Mouse (Mus musculus) heart, postnatal 0 days (tissue): ENCODE data around the gene Slc6a12. TPM values are rescaled to one million over a fixed set of nuclear protein-coding genes. Genes with fewer than 3 reads are reported as not detected.

Experiments used
- ATAC-seq: fragments of 200-750 bp; cut with Nextera tagmentation; 2 replicates; pipeline ENCODE4 v1.8.0; 2017; ENCODE audit warnings: low read depth, moderate number of reproducible peaks, moderate library complexity; ENCODE audit not compliant: insufficient read depth
- DNase-seq: peaks from one replicate; pipeline ENCODE4 v3.0.0-alpha.2; 2016; ENCODE audit warnings: low spot score
- H3K27ac ChIP-seq: fragments of 300-500 bp; sonication (generic); 2 replicates; pipeline ENCODE4 v1.5.1; 2014; ENCODE audit warnings: low read depth, mild to moderate bottlenecking
- H3K27me3 ChIP-seq: fragments of 300-500 bp; sonication (generic); 2 replicates; pipeline ENCODE4 v1.6.1; 2014; ENCODE audit warnings: low read length, mixed read lengths; ENCODE audit not compliant: control insufficient read depth, insufficient read depth
- H3K36me3 ChIP-seq: fragments of 300-500 bp; sonication (generic); replicated peaks from 2 replicates; pipeline ENCODE4 v1.6.1; 2014; ENCODE audit warnings: low read length, mixed read lengths; ENCODE audit not compliant: control insufficient read depth, insufficient read depth
- H3K4me1 ChIP-seq: fragments of 300-500 bp; sonication (generic); 2 replicates; pipeline ENCODE4 v1.6.1; 2014; ENCODE audit warnings: antibody characterized with exemption; ENCODE audit not compliant: control insufficient read depth, insufficient read depth
- H3K4me2 ChIP-seq: fragments of 300-500 bp; sonication (generic); 2 replicates; pipeline ENCODE4 v1.6.1; 2014; ENCODE audit warnings: low read depth, mild to moderate bottlenecking, low read length, moderate library complexity
- H3K4me3 ChIP-seq: fragments of 300-500 bp; sonication (generic); 2 replicates; pipeline ENCODE4 v1.5.1; 2014; ENCODE audit warnings: low read depth, low read length
- H3K9ac ChIP-seq: fragments of 300-500 bp; sonication (generic); replicated peaks from 2 replicates; pipeline ENCODE4 v1.6.1; 2014; ENCODE audit warnings: low read depth, low read length, mixed read lengths
- H3K9me3 ChIP-seq: fragments of 300-500 bp; sonication (generic); replicated peaks from 2 replicates; pipeline ENCODE4 v1.6.1; 2016; ENCODE audit warnings: low read length; ENCODE audit not compliant: control insufficient read depth
- CTCF ChIP-seq: IDR thresholded peaks from 2 replicates; pipeline ENCODE4 v1.5.1; 2016; ENCODE audit warnings: antibody characterized with exemption, control low read depth, low read depth
- EP300 ChIP-seq: IDR thresholded peaks from 2 replicates; pipeline ENCODE4 v1.6.1; 2016; ENCODE audit warnings: antibody characterized with exemption, low read depth
- WGBS: fragments of 180-500 bp; shearing (Covaris S2); extraction: QIAGEN DNeasy Blood & Tissue Kit; methylation state at CpG from one replicate; pipeline ENCODE4 v1.1.7; 2014; 5-methylcytosine and 5-hydroxymethylcytosine counted together
- polyA plus RNA-seq: library from polyadenylated mRNA; unstranded; fragments of >200 nt; fragmentation: Nextera tagmentation; extraction: Ambion mirVana; gene quantifications from 2 replicates; pipeline ENCODE4 v1.2.1, GENCODE M21; 2015
- total RNA-seq: library from RNA; depleted of rRNA; stranded (reverse); fragments of >200 nt; gene quantifications from 2 replicates; pipeline ENCODE4 v1.2.3, GENCODE M21; 2014; ENCODE audit warnings: low replicate concordance

Slc6a12 gene
- total and polyA plus RNA-seq, 2 experiments from 2014 or later = not detected

- Histone ChIP-seq H3K4me3 (no peak overlapping the region), H3K4me2 (no peak overlapping the region), H3K27me3 (no peaks in the 10 kb centered on the region), H3K9ac (no peak overlapping the region), H3K27ac (no peak overlapping the region), H3K9me3 (no peaks in the 10 kb centered on the region), H3K4me1 (peaks cover 12% of the 10 kb centered on the region), H3K36me3 (no peaks in the 10 kb centered on the region)
- 84% methylated on average over 9 of the region's 9 CpGs for WGBS
- DNase-seq (no peak), ATAC-seq (no peak)
- no peak for TF ChIP-seq EP300
- no peak for TF ChIP-seq CTCF
These were observed 17.1 kb upstream of the Slc6a12 start for GRCm38 (mm10) chr6:121325740-121326139.

GRCm38 (mm10) chr6:121326486-121327069, 16.3 kb upstream of the Slc6a12 start:
- no peak overlapping the region for H3K4me3 ChIP-seq
- H3K27ac ChIP-seq = no peak overlapping the region
- TF ChIP-seq CTCF (no peak), EP300 (no peak)
- ATAC-seq (peak; percentile 40), DNase-seq (no peak)
- no peak overlapping the region for H3K4me2 ChIP-seq
- 0 out of 2 replicates have a peak overlapping the region, but pooled peaks have one; percentile 9 for H3K9ac ChIP-seq
- 38% methylated on average over 10 of the region's 10 CpGs for WGBS
- no peaks in the 10 kb centered on the region for H3K27me3 ChIP-seq
- no peaks in the 10 kb centered on the region for H3K9me3 ChIP-seq
- peaks cover 12% of the 10 kb centered on the region for H3K4me1 ChIP-seq
- no peaks in the 10 kb centered on the region for H3K36me3 ChIP-seq

- WGBS = 45% methylated on average over 9 of the region's 9 CpGs
- Histone ChIP-seq H3K4me2 (no peak overlapping the region), H3K9ac (no peak overlapping the region), H3K4me1 (peaks cover 12% of the 10 kb centered on the region), H3K36me3 (no peaks in the 10 kb centered on the region), H3K27me3 (no peaks in the 10 kb centered on the region), H3K9me3 (no peaks in the 10 kb centered on the region), H3K4me3 (no peak overlapping the region), H3K27ac (no peak overlapping the region)
- no peak for TF ChIP-seq EP300
- TF ChIP-seq CTCF = no peak
- ATAC-seq = no peak
- DNase-seq = no peak
These were observed 14.4 kb upstream of the Slc6a12 start for GRCm38 (mm10) chr6:121328417-121328884.

- 35% methylated on average over 10 of the region's 10 CpGs for WGBS
- DNase-seq (no peak), ATAC-seq (no peak)
- Histone ChIP-seq H3K9ac (no peak overlapping the region), H3K4me1 (peaks cover 12% of the 10 kb centered on the region), H3K9me3 (no peaks in the 10 kb centered on the region), H3K4me2 (no peak overlapping the region), H3K36me3 (no peaks in the 10 kb centered on the region), H3K27me3 (no peaks in the 10 kb centered on the region), H3K27ac (no peak overlapping the region), H3K4me3 (no peak overlapping the region)
- TF ChIP-seq CTCF = no peak
- TF ChIP-seq EP300 = no peak
These were observed 12.9 kb upstream of the Slc6a12 start for GRCm38 (mm10) chr6:121329848-121330508.

- H3K4me3 ChIP-seq = no peak overlapping the region
- no peak for DNase-seq
- H3K27ac ChIP-seq = no peak overlapping the region
- H3K9me3 ChIP-seq = no peaks in the 10 kb centered on the region
- TF ChIP-seq CTCF (no peak), EP300 (no peak)
- no peaks in the 10 kb centered on the region for H3K4me1 ChIP-seq
- H3K9ac ChIP-seq = no peak overlapping the region
- H3K36me3 ChIP-seq = no peaks in the 10 kb centered on the region
- WGBS = 78% methylated on average over 9 of the region's 9 CpGs
- no peak for ATAC-seq
- H3K4me2 ChIP-seq = no peak overlapping the region
- 0 out of 2 replicates have a peak, but pooled peaks cover 6% of the 10 kb centered on the region for H3K27me3 ChIP-seq
These were observed 7.0 kb upstream of the Slc6a12 start for GRCm38 (mm10) chr6:121335841-121336240.
